Mouse (Mus musculus): Measurements from ENCODE around the gene Btc. TPM values are rescaled to one million over a fixed set of nuclear protein-coding genes. Genes with fewer than 3 reads are reported as not detected.

Gene Btc
- polyA plus RNA-seq, 1 experiment = 0.23 TPM

GRCm38 (mm10) chr5:91321840-91322239 lies 81.0 kb downstream of the Btc start:
- H3K4me1 ChIP-seq (ENCODE audit: control insufficient read depth, insufficient read depth, insufficient read length) = no peaks in the 10 kb centered on the region
- DNase-seq (ENCODE audit: low read depth in 1 of 2, low spot score in 2 of 2) = no peak
- H3K27me3 ChIP-seq (ENCODE audit: control insufficient read depth, insufficient read depth, low read length) = no peaks in the 10 kb centered on the region
- TF ChIP-seq POLR2A (IDR thresholded peaks at IDR 0.05; ENCODE audit: low read depth, low read length) (no peak), CTCF (IDR thresholded peaks at IDR 0.05; ENCODE audit: extremely low read depth, insufficient read depth, insufficient read length, insufficient replicate concordance) (no peak)
- no peak overlapping the region for H3K4me3 ChIP-seq (ENCODE audit: extremely low read depth, insufficient read depth, insufficient read length)
- H3K36me3 ChIP-seq (ENCODE audit: control insufficient read depth, insufficient read depth, low read length) = no peaks in the 10 kb centered on the region
- 90% methylated on average over 1 of the region's 1 CpGs for WGBS
- H3K27ac ChIP-seq (ENCODE audit: insufficient read depth, low read length) = no peak overlapping the region

GRCm38 (mm10) chr5:91320348-91320747 lies 82.4 kb downstream of the Btc start:
- Histone ChIP-seq H3K36me3 (ENCODE audit: control insufficient read depth, insufficient read depth, low read length) (no peaks in the 10 kb centered on the region), H3K27ac (ENCODE audit: insufficient read depth, low read length) (no peak overlapping the region), H3K4me3 (ENCODE audit: extremely low read depth, insufficient read depth, insufficient read length) (no peak overlapping the region), H3K27me3 (ENCODE audit: control insufficient read depth, insufficient read depth, low read length) (no peaks in the 10 kb centered on the region), H3K4me1 (ENCODE audit: control insufficient read depth, insufficient read depth, insufficient read length) (no peaks in the 10 kb centered on the region)
- WGBS = 37% methylated on average over 4 of the region's 4 CpGs
- no peak for TF ChIP-seq POLR2A (IDR thresholded peaks at IDR 0.05; ENCODE audit: low read depth, low read length)
- TF ChIP-seq CTCF (IDR thresholded peaks at IDR 0.05; ENCODE audit: extremely low read depth, insufficient read depth, insufficient read length, insufficient replicate concordance) = no peak
- DNase-seq (ENCODE audit: low read depth in 1 of 2, low spot score in 2 of 2) = no peak

- no peaks in the 10 kb centered on the region for H3K27me3 ChIP-seq (ENCODE audit: control insufficient read depth, insufficient read depth, low read length)
These were observed 88.8 kb downstream of the Btc start for GRCm38 (mm10) chr5:91313971-91314370.

GRCm38 (mm10) chr5:91311767-91312166 lies 91.0 kb downstream of the Btc start:
- Histone ChIP-seq H3K36me3 (ENCODE audit: control insufficient read depth, insufficient read depth, low read length) (no peaks in the 10 kb centered on the region), H3K4me3 (ENCODE audit: extremely low read depth, insufficient read depth, insufficient read length) (no peak overlapping the region), H3K27me3 (ENCODE audit: control insufficient read depth, insufficient read depth, low read length) (no peaks in the 10 kb centered on the region), H3K4me1 (ENCODE audit: control insufficient read depth, insufficient read depth, insufficient read length) (no peaks in the 10 kb centered on the region), H3K27ac (ENCODE audit: insufficient read depth, low read length) (no peak overlapping the region)
- 60% methylated on average over 4 of the region's 4 CpGs for WGBS
- TF ChIP-seq POLR2A (IDR thresholded peaks at IDR 0.05; ENCODE audit: low read depth, low read length) (no peak), CTCF (IDR thresholded peaks at IDR 0.05; ENCODE audit: extremely low read depth, insufficient read depth, insufficient read length, insufficient replicate concordance) (no peak)
- no peak for DNase-seq (ENCODE audit: low read depth in 1 of 2, low spot score in 2 of 2)

More at GRCm38 (mm10) chr5:91313971-91314370, 88.8 kb downstream of the Btc start:
- WGBS = 87% methylated on average over 4 of the region's 4 CpGs
- Histone ChIP-seq H3K27ac (ENCODE audit: insufficient read depth, low read length) (no peak overlapping the region), H3K36me3 (ENCODE audit: control insufficient read depth, insufficient read depth, low read length) (no peaks in the 10 kb centered on the region), H3K4me1 (ENCODE audit: control insufficient read depth, insufficient read depth, insufficient read length) (no peaks in the 10 kb centered on the region), H3K4me3 (ENCODE audit: extremely low read depth, insufficient read depth, insufficient read length) (no peak overlapping the region)
- no peak for TF ChIP-seq POLR2A (IDR thresholded peaks at IDR 0.05; ENCODE audit: low read depth, low read length)
- TF ChIP-seq CTCF (IDR thresholded peaks at IDR 0.05; ENCODE audit: extremely low read depth, insufficient read depth, insufficient read length, insufficient replicate concordance) = no peak
- no peak for DNase-seq (ENCODE audit: low read depth in 1 of 2, low spot score in 2 of 2)

- Histone ChIP-seq H3K27me3 (ENCODE audit: control insufficient read depth, insufficient read depth, low read length) (no peaks in the 10 kb centered on the region), H3K27ac (ENCODE audit: insufficient read depth, low read length) (no peak overlapping the region), H3K36me3 (ENCODE audit: control insufficient read depth, insufficient read depth, low read length) (no peaks in the 10 kb centered on the region), H3K4me1 (ENCODE audit: control insufficient read depth, insufficient read depth, insufficient read length) (no peaks in the 10 kb centered on the region), H3K4me3 (ENCODE audit: extremely low read depth, insufficient read depth, insufficient read length) (no peak overlapping the region)
- 54% methylated on average over 7 of the region's 7 CpGs for WGBS
- no peak for DNase-seq (ENCODE audit: low read depth in 1 of 2, low spot score in 2 of 2)
- no peak for TF ChIP-seq POLR2A (IDR thresholded peaks at IDR 0.05; ENCODE audit: low read depth, low read length)
- TF ChIP-seq CTCF (IDR thresholded peaks at IDR 0.05; ENCODE audit: extremely low read depth, insufficient read depth, insufficient read length, insufficient replicate concordance) = no peak
These were observed 94.2 kb downstream of the Btc start for GRCm38 (mm10) chr5:91308576-91308975.

- Histone ChIP-seq H3K27ac (ENCODE audit: insufficient read depth, low read length) (no peak overlapping the region), H3K4me1 (ENCODE audit: control insufficient read depth, insufficient read depth, insufficient read length) (no peaks in the 10 kb centered on the region), H3K27me3 (ENCODE audit: control insufficient read depth, insufficient read depth, low read length) (no peaks in the 10 kb centered on the region), H3K4me3 (ENCODE audit: extremely low read depth, insufficient read depth, insufficient read length) (no peak overlapping the region), H3K36me3 (ENCODE audit: control insufficient read depth, insufficient read depth, low read length) (no peaks in the 10 kb centered on the region)
- TF ChIP-seq CTCF (IDR thresholded peaks at IDR 0.05; ENCODE audit: extremely low read depth, insufficient read depth, insufficient read length, insufficient replicate concordance) (no peak), POLR2A (IDR thresholded peaks at IDR 0.05; ENCODE audit: low read depth, low read length) (no peak)
- WGBS = 2% methylated on average over 1 of the region's 1 CpGs
- DNase-seq (ENCODE audit: low read depth in 1 of 2, low spot score in 2 of 2) = no peak
These were observed 94.9 kb downstream of the Btc start for GRCm38 (mm10) chr5:91307907-91308306.

Other genes starting within 250 kb of the Btc start
- 5.0 and 5.1 TPM in 2 replicates for gene Parm1, start 114.6 kb upstream of the Btc start, polyA plus RNA-seq (2012; rRNA removed)